Mouse (Mus musculus) CH12.LX (cell line): ENCODE results near the gene Gpr45. TPM values are rescaled to one million over a fixed set of nuclear protein-coding genes. Genes with fewer than 3 reads are reported as not detected.

Source experiments
- DNase-seq: peaks from one replicate; pipeline ENCODE4 v3.0.0-alpha.2; 2013; ENCODE audit errors: extremely low read depth
- H3K27ac ChIP-seq: 2 replicates; pipeline ENCODE4 v1.5.1; 2012; ENCODE audit warnings: low read depth, mild to moderate bottlenecking, control low read depth, moderate library complexity; ENCODE audit not compliant: insufficient read depth
- H3K27me3 ChIP-seq: replicated peaks from 2 replicates; pipeline ENCODE3; 2012; ENCODE audit warnings: inconsistent platforms
- H3K36me3 ChIP-seq, 2 experiments: replicated peaks in 1 of 2; 2 replicates each; pipeline versions ENCODE3 to v1.6.1; 2012; ENCODE audit warnings: inconsistent platforms in 1 of 2, low read length in 1 of 2, mild to moderate bottlenecking in 1 of 2, mixed read lengths in 1 of 2, moderate library complexity in 1 of 2; ENCODE audit not compliant: control insufficient read depth in 1 of 2, insufficient read depth in 1 of 2
- H3K4me1 ChIP-seq, 2 experiments: 2 replicates each; pipeline ENCODE4 v1.6.1; 2012; ENCODE audit warnings: inconsistent platforms in 1 of 2, moderate library complexity in 1 of 2; ENCODE audit not compliant: insufficient read depth in 2 of 2, control insufficient read depth in 1 of 2
- H3K4me2 ChIP-seq: 2 replicates; pipeline ENCODE4 v1.6.1; 2012; ENCODE audit warnings: low read depth, mild to moderate bottlenecking, control low read depth; ENCODE audit not compliant: poor library complexity, insufficient read depth, severe bottlenecking
- H3K4me3 ChIP-seq, 3 experiments: fragments of 150-350 bp in 1 of 3; sonication (generic) in 1 of 3; replicated peaks in 1 of 3; 2 replicates each; pipeline versions ENCODE3 to v1.5.1; 2011 to 2012; ENCODE audit warnings: low read depth in 2 of 3, low read length in 2 of 3, mild to moderate bottlenecking in 2 of 3, moderate library complexity in 2 of 3, control low read depth in 1 of 3, improper control_type of control experiment in 1 of 3, inconsistent platforms in 1 of 3, mixed read lengths in 1 of 3; ENCODE audit not compliant: poor library complexity in 1 of 3
- H3K79me2 ChIP-seq: replicated peaks from 2 replicates; pipeline ENCODE4 v1.6.1; 2012; ENCODE audit warnings: mild to moderate bottlenecking, moderate library complexity; ENCODE audit not compliant: control insufficient read depth, poor library complexity, insufficient read depth, severe bottlenecking; ENCODE audit errors: extremely low read depth
- H3K9ac ChIP-seq: 2 replicates; pipeline ENCODE4 v1.6.1; 2012; ENCODE audit warnings: low read depth, mild to moderate bottlenecking, control low read depth, moderate library complexity; ENCODE audit not compliant: insufficient read depth
- H3K9me3 ChIP-seq: replicated peaks from 2 replicates; pipeline ENCODE3; 2012; ENCODE audit warnings: low read length, inconsistent platforms, mixed read lengths
- CTCF ChIP-seq, 2 experiments: IDR thresholded peaks in 1 of 2; conservative IDR thresholded peaks in 1 of 2; 2 replicates each; pipeline ENCODE4 v1.5.1; 2011 to 2012; ENCODE audit warnings: low read depth in 2 of 2, low read length in 2 of 2, improper control_type of control experiment in 1 of 2, inconsistent platforms in 1 of 2, mild to moderate bottlenecking in 1 of 2, moderate library complexity in 1 of 2
- E2F4 ChIP-seq: IDR thresholded peaks from 2 replicates; pipeline ENCODE4 v1.6.1; 2011; ENCODE audit warnings: low read depth, low read length, improper control_type of control experiment; ENCODE audit not compliant: insufficient replicate concordance
- ELF1 ChIP-seq: IDR thresholded peaks from 2 replicates; pipeline ENCODE4 v1.6.1; 2014; ENCODE audit warnings: low read depth, mild to moderate bottlenecking, inconsistent platforms, low read length, improper control_type of control experiment
- EP300 ChIP-seq: IDR thresholded peaks from 2 replicates; pipeline ENCODE4 v1.6.1; 2011; ENCODE audit warnings: low read length, improper control_type of control experiment
- ETS1 ChIP-seq: conservative IDR thresholded peaks from 2 replicates; pipeline ENCODE4 v1.6.1; 2012; ENCODE audit warnings: low read depth, mild to moderate bottlenecking, inconsistent platforms, low read length, improper control_type of control experiment, moderate library complexity
- JUND ChIP-seq: conservative IDR thresholded peaks from 2 replicates; pipeline ENCODE4 v1.6.1; 2011; ENCODE audit warnings: low read depth, low read length, improper control_type of control experiment
- MAFK ChIP-seq: IDR thresholded peaks from 2 replicates; pipeline ENCODE4 v1.6.1; 2011; ENCODE audit warnings: low read length, improper control_type of control experiment; ENCODE audit not compliant: insufficient replicate concordance
- MAX ChIP-seq: IDR thresholded peaks from 2 replicates; pipeline ENCODE4 v1.6.1; 2011; ENCODE audit warnings: low read length, improper control_type of control experiment
- MEF2A ChIP-seq: IDR thresholded peaks from 2 replicates; pipeline ENCODE4 v1.6.1; 2014; ENCODE audit warnings: low read depth, mild to moderate bottlenecking, inconsistent platforms, low read length, improper control_type of control experiment, borderline replicate concordance
- MXI1 ChIP-seq: IDR thresholded peaks from 2 replicates; pipeline ENCODE4 v1.6.1; 2011; ENCODE audit warnings: mild to moderate bottlenecking, low read depth, low read length, improper control_type of control experiment
- MYC ChIP-seq: IDR thresholded peaks from 2 replicates; pipeline ENCODE4 v1.6.1; 2011; ENCODE audit warnings: low read depth, mild to moderate bottlenecking, improper control_type of control experiment, low read length
- RAD21 ChIP-seq: IDR thresholded peaks from 2 replicates; pipeline ENCODE4 v1.6.1; 2011; ENCODE audit warnings: low read depth, mild to moderate bottlenecking, low read length, improper control_type of control experiment, moderate library complexity
- RCOR1 ChIP-seq: conservative IDR thresholded peaks from 2 replicates; pipeline ENCODE4 v1.6.1; 2012; ENCODE audit warnings: low read depth, mild to moderate bottlenecking, inconsistent platforms, low read length, improper control_type of control experiment
- SMC3 ChIP-seq: IDR thresholded peaks from 2 replicates; pipeline ENCODE4 v1.6.1; 2011; ENCODE audit warnings: low read depth, low read length, improper control_type of control experiment
- ZC3H11A ChIP-seq: IDR thresholded peaks from 2 replicates; pipeline ENCODE4 v1.6.1; 2012; ENCODE audit warnings: low read depth, mild to moderate bottlenecking, inconsistent platforms, low read length, improper control_type of control experiment
- ZKSCAN1 ChIP-seq: IDR thresholded peaks from 2 replicates; pipeline ENCODE4 v1.6.1; 2012; ENCODE audit warnings: low read depth, inconsistent platforms, low read length, improper control_type of control experiment, borderline replicate concordance
- ZNF384 ChIP-seq: IDR thresholded peaks from 2 replicates; pipeline ENCODE4 v1.6.1; 2012; ENCODE audit warnings: low read depth, low read length, improper control_type of control experiment, inconsistent platforms
- dilution Hi-C: fragments of 300-500 bp; cut with MboI; formaldehyde crosslinking; loops from 2 replicates; pipeline ENCODE4 v1.14.3; 2020; ENCODE audit warnings: low sequenced_read_pairs; ENCODE audit not compliant: extremely low pct_unique_long_range_greater_than_20kb, extremely low pct_ligation_motif_present
- in situ Hi-C: fragments of 300-500 bp; cut with MboI; formaldehyde crosslinking; loops from 3 replicates; pipeline ENCODE4 v1.14.3; 2019; ENCODE audit warnings: low sequenced_read_pairs, low pct_ligation_motif_present, low pct_unique_long_range_greater_than_20kb, mixed read lengths
- polyA plus RNA-seq: library from polyadenylated mRNA; unstranded; fragments of >175 nt; gene quantifications from 2 replicates; pipeline ENCODE4 v1.2.1, GENCODE M21; 2012; ENCODE audit warnings: low read depth; ENCODE audit not compliant: insufficient read length
- total RNA-seq, 2 experiments: library from RNA; depleted of rRNA; stranded (reverse); fragments of 300-350 nt in 1 of 2; fragments of >200 nt in 1 of 2; gene quantifications; 2 replicates each; pipeline ENCODE4 v1.2.3; 2012 to 2014

Gpr45 gene
- total and polyA plus RNA-seq, 3 experiments: not detected

GRCm38 (mm10) chr1:42915062-42915461 lies 37.6 kb upstream of the Gpr45 start:
- Histone ChIP-seq H3K9ac (no peak overlapping the region), H3K36me3 (no peaks in the 10 kb centered on the region), H3K79me2 (no peaks in the 10 kb centered on the region), H3K27me3 (no peaks in the 10 kb centered on the region), H3K4me2 (no peak overlapping the region), H3K4me1 (no peaks in the 10 kb centered on the region), H3K4me3 (no peak overlapping the region), H3K9me3 (no peaks in the 10 kb centered on the region), H3K27ac (no peak overlapping the region)
- DNase-seq: peak; percentile 29
- TF ChIP-seq SMC3 (peak; percentile 79), CTCF (conservative IDR thresholded peaks at IDR 0.05 in 1 of 2, IDR thresholded peaks at IDR 0.05 in 1 of 2; ENCODE audit: low read depth in 2 of 2, low read length in 2 of 2) (peak; percentile 57 to 81), ELF1 (no peak), RAD21 (peak; percentile 87)
- dilution Hi-C loops: no loop called here
- in situ Hi-C loops: loop anchor here (10.0 to 25.0 kb wide), 2 partner anchors 150 to 347 kb away; no protein-coding TSS in a partner anchor

- in situ Hi-C loops (loop anchor here (10.0 to 25.0 kb wide), 2 partner anchors 148 to 346 kb away; no protein-coding TSS in a partner anchor), dilution Hi-C loops (no loop called here)
- H3K27ac ChIP-seq: no peak overlapping the region
- H3K4me3 ChIP-seq: no peak overlapping the region
- no peak overlapping the region for H3K9ac ChIP-seq
- DNase-seq: no peak
- H3K4me2 ChIP-seq: no peak overlapping the region
- no peaks in the 10 kb centered on the region for H3K9me3 ChIP-seq
- TF ChIP-seq E2F4 (no peak), ZC3H11A (no peak), JUND (no peak), ELF1 (no peak), ZKSCAN1 (no peak), MAFK (no peak), RAD21 (no peak), EP300 (no peak), CTCF (conservative IDR thresholded peaks at IDR 0.05 in 1 of 2, IDR thresholded peaks at IDR 0.05 in 1 of 2; ENCODE audit: low read depth in 2 of 2, low read length in 2 of 2) (no peak), MAX (no peak), ETS1 (no peak), MXI1 (no peak), MEF2A (no peak), ZNF384 (no peak), MYC (no peak), RCOR1 (no peak)
- no peaks in the 10 kb centered on the region for H3K4me1 ChIP-seq
- no peaks in the 10 kb centered on the region for H3K27me3 ChIP-seq
- no peaks in the 10 kb centered on the region for H3K36me3 ChIP-seq
- no peaks in the 10 kb centered on the region for H3K79me2 ChIP-seq
Observed at GRCm38 (mm10) chr1:42916719-42917118, 36.0 kb upstream of the Gpr45 start.
